Comparison of ENCODE assay signal across 8 mouse cellular contexts in genomic region chr14:25795561-25796174, GRCm38 (mm10). TPM values are rescaled to one million over a fixed set of nuclear protein-coding genes. Genes with fewer than 3 reads are reported as not detected.
DNase-seq lines count a peak whose midpoint lies in the region; ATAC-seq lines count a peak whose summit lies in the region.

No protein-coding gene starts in this region.

- H3K36me3 ChIP-seq in midbrain, embryonic 11.5 days (ENCODE audit: control insufficient read depth, insufficient read depth, low read length): no peaks in the 10 kb centered on the region
- no peaks in the 10 kb centered on the region for H3K36me3 ChIP-seq in midbrain, embryonic 15.5 days (replicated peaks)
- no peaks in the 10 kb centered on the region for H3K36me3 ChIP-seq in forebrain, embryonic 16.5 days (ENCODE audit: control insufficient read depth, insufficient read depth)
- no peaks in the 10 kb centered on the region for H3K36me3 ChIP-seq in hindbrain, embryonic 10.5 days
- H3K36me3 ChIP-seq in midbrain, embryonic 13.5 days: no peaks in the 10 kb centered on the region

- H3K4me1 ChIP-seq in midbrain, embryonic 11.5 days (ENCODE audit: control insufficient read depth, insufficient read depth, low read length): no peaks in the 10 kb centered on the region
- no peaks in the 10 kb centered on the region for H3K4me1 ChIP-seq in midbrain, embryonic 15.5 days
- peaks cover 3% of the 10 kb centered on the region; the same call in 1 of the 2 replicates for H3K4me1 ChIP-seq in forebrain, embryonic 16.5 days (replicated peaks; ENCODE audit: control insufficient read depth, insufficient read depth, low read length)
- peaks cover 23% of the 10 kb centered on the region for H3K4me1 ChIP-seq in hindbrain, embryonic 10.5 days (replicated peaks)
- 0 out of 2 replicates have a peak, but pooled peaks cover 8% of the 10 kb centered on the region for H3K4me1 ChIP-seq in midbrain, embryonic 13.5 days (replicated peaks)

- H3K9me3 ChIP-seq in midbrain, embryonic 11.5 days (ENCODE audit: control insufficient read depth, low read length): no peaks in the 10 kb centered on the region
- no peaks in the 10 kb centered on the region for H3K9me3 ChIP-seq in midbrain, embryonic 15.5 days
- no peaks in the 10 kb centered on the region for H3K9me3 ChIP-seq in forebrain, embryonic 16.5 days (ENCODE audit: control insufficient read depth, low read length)
- no peaks in the 10 kb centered on the region for H3K9me3 ChIP-seq in hindbrain, embryonic 10.5 days
- no peaks in the 10 kb centered on the region for H3K9me3 ChIP-seq in midbrain, embryonic 13.5 days

- no peak for ATAC-seq in midbrain, embryonic 11.5 days (ENCODE audit: low FRiP score)
- no peak for ATAC-seq in midbrain, embryonic 15.5 days (replicated peaks)
- peak; percentile 83 for ATAC-seq in forebrain, embryonic 16.5 days
- ATAC-seq in midbrain, embryonic 13.5 days: no peak

- peak; percentile 86 for DNase-seq in midbrain, embryonic 11.5 days (ENCODE audit: low spot score, missing footprints)
- peak; percentile 47 for DNase-seq in hindbrain, embryonic 10.5 days (ENCODE audit: low spot score)
- DNase-seq in layer of hippocampus, postnatal 36 days: peak; percentile 68 to 74
- no peak for DNase-seq in natural killer cell, adult 2 months (ENCODE audit: low spot score in 2 of 2)
- DNase-seq in frontal cortex, postnatal 14 days (ENCODE audit: low spot score in 2 of 2): no peak

- H3K4me2 ChIP-seq in midbrain, embryonic 11.5 days: no peak overlapping the region
- H3K4me2 ChIP-seq in midbrain, embryonic 15.5 days: no peak overlapping the region
- H3K4me2 ChIP-seq in forebrain, embryonic 16.5 days (ENCODE audit: low read length): no peak overlapping the region
- H3K4me2 ChIP-seq in midbrain, embryonic 13.5 days (replicated peaks): no peak overlapping the region

- H3K4me3 ChIP-seq in midbrain, embryonic 11.5 days (ENCODE audit: low read depth, low read length): no peak overlapping the region
- no peak overlapping the region for H3K4me3 ChIP-seq in midbrain, embryonic 15.5 days
- H3K4me3 ChIP-seq in forebrain, embryonic 16.5 days (replicated peaks; ENCODE audit: low read length): no peak overlapping the region
- H3K4me3 ChIP-seq in hindbrain, embryonic 10.5 days: 0 out of 2 replicates have a peak overlapping the region, but pooled peaks have one; percentile 6
- no peak overlapping the region for H3K4me3 ChIP-seq in midbrain, embryonic 13.5 days (replicated peaks)

- H3K27ac ChIP-seq in midbrain, embryonic 11.5 days (ENCODE audit: low read depth, low read length): no peak overlapping the region
- no peak overlapping the region for H3K27ac ChIP-seq in midbrain, embryonic 15.5 days
- H3K27ac ChIP-seq in forebrain, embryonic 16.5 days (ENCODE audit: low read length): no peak overlapping the region
- peak overlapping the region; percentile 75; the same call in 1 of the 2 replicates for H3K27ac ChIP-seq in hindbrain, embryonic 10.5 days
- 0 out of 2 replicates have a peak overlapping the region, but pooled peaks have one; percentile 26 for H3K27ac ChIP-seq in midbrain, embryonic 13.5 days

- no peaks in the 10 kb centered on the region for H3K27me3 ChIP-seq in midbrain, embryonic 11.5 days (ENCODE audit: control insufficient read depth, insufficient read depth, low read length)
- H3K27me3 ChIP-seq in midbrain, embryonic 15.5 days (replicated peaks): peaks cover under 1% of the 10 kb centered on the region; the same call in 1 of the 2 replicates
- no peaks in the 10 kb centered on the region for H3K27me3 ChIP-seq in forebrain, embryonic 16.5 days (replicated peaks; ENCODE audit: control insufficient read depth, insufficient read depth, low read length)
- peaks cover 14% of the 10 kb centered on the region for H3K27me3 ChIP-seq in hindbrain, embryonic 10.5 days (ENCODE audit: insufficient read depth, poor library complexity, severe bottlenecking)
- peaks cover 6% of the 10 kb centered on the region; the same call in 1 of the 2 replicates for H3K27me3 ChIP-seq in midbrain, embryonic 13.5 days

- no peak overlapping the region for H3K9ac ChIP-seq in midbrain, embryonic 11.5 days (ENCODE audit: low read length)
- no peak overlapping the region for H3K9ac ChIP-seq in midbrain, embryonic 15.5 days
- H3K9ac ChIP-seq in forebrain, embryonic 16.5 days (replicated peaks; ENCODE audit: low read depth, low read length): no peak overlapping the region
- no peak overlapping the region for H3K9ac ChIP-seq in midbrain, embryonic 13.5 days (replicated peaks)

- WGBS in midbrain, embryonic 11.5 days: 35% methylated on average over 10 of the region's 10 CpGs
- WGBS in midbrain, embryonic 15.5 days: 31% methylated on average over 10 of the region's 10 CpGs
- 52% methylated on average over 6 of the region's 10 CpGs for whole genome bisulfite sequencing in forebrain, embryonic 16.5 days
- WGBS in hindbrain, embryonic 10.5 days: 34% methylated on average over 10 of the region's 10 CpGs
- 30% methylated on average over 10 of the region's 10 CpGs for WGBS in midbrain, embryonic 13.5 days

RNA-seq across cellular contexts. Expression of gene Zcchc24, which starts 26.8 kb away (rescaled TPM):
- 10.1 and 11.4 TPM in 2 replicates for polyA plus RNA-seq in midbrain, embryonic 11.5 days (2014; fragmentation: Nextera tagmentation; extraction: Ambion mirVana)
- 12.3 and 14.2 TPM in 2 replicates for polyA plus RNA-seq in midbrain, embryonic 15.5 days (2015; fragmentation: Nextera tagmentation; extraction: Ambion mirVana)
- polyA plus RNA-seq in forebrain, embryonic 16.5 days (2015; fragmentation: Nextera tagmentation; extraction: Ambion mirVana): 10.4 and 13.7 TPM in 2 replicates
- polyA plus RNA-seq in hindbrain, embryonic 10.5 days (2016; fragmentation: Nextera tagmentation; extraction: Ambion mirVana): 8.5 and 10.5 TPM in 2 replicates
- 10 to 100 TPM; 53.5 to 60.2 TPM for total RNA-seq in layer of hippocampus, postnatal 36 days (2021)
- polyA plus RNA-seq in midbrain, embryonic 13.5 days (2015; fragmentation: Nextera tagmentation; extraction: Ambion mirVana): 7.3 and 9.3 TPM in 2 replicates

RNA-seq across cellular contexts. Expression of gene Anxa11, which starts 46.3 kb away (rescaled TPM):
- 3.0 and 4.0 TPM in 2 replicates for polyA plus RNA-seq in midbrain, embryonic 11.5 days (2014; fragmentation: Nextera tagmentation; extraction: Ambion mirVana)
- polyA plus RNA-seq in midbrain, embryonic 15.5 days (2015; fragmentation: Nextera tagmentation; extraction: Ambion mirVana): 2.5 and 2.6 TPM in 2 replicates
- polyA plus RNA-seq in forebrain, embryonic 16.5 days (2015; fragmentation: Nextera tagmentation; extraction: Ambion mirVana): 2.0 and 2.6 TPM in 2 replicates
- polyA plus RNA-seq in hindbrain, embryonic 10.5 days (2016; fragmentation: Nextera tagmentation; extraction: Ambion mirVana): 4.2 and 4.4 TPM in 2 replicates
- total RNA-seq in layer of hippocampus, postnatal 36 days (2021): 10 to 100 TPM; 70.0 to 81.0 TPM
- 1.9 TPM in 2 replicates for polyA plus RNA-seq in midbrain, embryonic 13.5 days (2015; fragmentation: Nextera tagmentation; extraction: Ambion mirVana)

Comparison
In these comparisons a context has a peak if more than half of its experiments do, and no peak if none do; other contexts are left out.
1. H3K27ac ChIP-seq: peak in hindbrain, embryonic 10.5 days (single experiment) and midbrain, embryonic 13.5 days (single experiment); none in midbrain, embryonic 11.5 days (single experiment), midbrain, embryonic 15.5 days (single experiment) and forebrain, embryonic 16.5 days (single experiment).
2. DNase-seq: peak in midbrain, embryonic 11.5 days (single experiment), hindbrain, embryonic 10.5 days (single experiment) and layer of hippocampus, postnatal 36 days (2 of 2); none in natural killer cell, adult 2 months (0 of 2) and frontal cortex, postnatal 14 days (0 of 2).